23 mouse cellular contexts compared by ENCODE assay signal in genomic region chr11:5253528-5253927, GRCm38 (mm10). TPM values are rescaled to one million over a fixed set of nuclear protein-coding genes. Genes with fewer than 3 reads are reported as not detected.
A peak's percentile ranks its signal among the peaks of the same experiment; 100 is the strongest.
DNase-seq lines count a peak whose midpoint lies in the region; ATAC-seq and TF ChIP-seq lines count a peak whose summit lies in the region.
"Had no signal": no experiment of that assay in that cellular context is flagged by ENCODE, and none has a peak within 500 bp of the region (broad histone marks: within the 10 kb centered on the region; RNA-seq: fewer than 3 reads in every experiment).

No protein-coding gene starts in this region.

- H3K36me3 ChIP-seq in heart, postnatal 0 days (replicated peaks; ENCODE audit: control insufficient read depth, insufficient read depth, low read length), result 0 out of 2 replicates have a peak, but pooled peaks cover 4% of the 10 kb centered on the region
- H3K36me3 ChIP-seq in forebrain, embryonic 12.5 days (replicated peaks), result no peaks in the 10 kb centered on the region
- H3K36me3 ChIP-seq: embryonic facial prominence, embryonic 12.5 days; heart, embryonic 13.5 days; intestine, embryonic 15.5 days; liver, embryonic 13.5 days; lung, embryonic 15.5 days; midbrain, embryonic 13.5 days; neural tube, embryonic 12.5 days had no signal

- TF ChIP-seq CTCF in heart, postnatal 0 days (IDR thresholded peaks at IDR 0.05; ENCODE audit: low read depth), result no peak

- no peaks in the 10 kb centered on the region for H3K27me3 ChIP-seq in heart, postnatal 0 days (ENCODE audit: control insufficient read depth, insufficient read depth, low read length)
- H3K27me3 ChIP-seq in forebrain, embryonic 12.5 days, result no peaks in the 10 kb centered on the region
- H3K27me3 ChIP-seq: embryonic facial prominence, embryonic 12.5 days; heart, embryonic 13.5 days; intestine, embryonic 15.5 days; lung, embryonic 15.5 days; midbrain, embryonic 13.5 days; neural tube, embryonic 12.5 days; Patski had no signal

- ATAC-seq in heart, postnatal 0 days (ENCODE audit: insufficient read depth, low read depth), result no peak
- ATAC-seq in forebrain, embryonic 12.5 days (ENCODE audit: low FRiP score), result no peak
- ATAC-seq: hindbrain, embryonic 16.5 days; intestine, embryonic 15.5 days; midbrain, embryonic 13.5 days; Patski had no signal

- 29% methylated on average over 3 of the region's 3 CpGs for WGBS in heart, postnatal 0 days
- 74% methylated on average over 3 of the region's 3 CpGs for WGBS in forebrain, embryonic 12.5 days

- no peaks in the 10 kb centered on the region for H3K9me3 ChIP-seq in heart, postnatal 0 days (replicated peaks; ENCODE audit: control insufficient read depth, low read length)
- H3K9me3 ChIP-seq in forebrain, embryonic 12.5 days, result no peaks in the 10 kb centered on the region
- H3K9me3 ChIP-seq: embryonic facial prominence, embryonic 12.5 days; heart, embryonic 13.5 days; intestine, embryonic 15.5 days; liver, embryonic 13.5 days; lung, embryonic 15.5 days; megakaryocyte, embryonic 14.5 days; midbrain, embryonic 13.5 days; neural tube, embryonic 12.5 days had no signal

- H3K4me3 ChIP-seq in heart, postnatal 0 days (ENCODE audit: low read depth, low read length), result no peak overlapping the region
- H3K4me3 ChIP-seq in forebrain, embryonic 12.5 days (replicated peaks), result no peak overlapping the region
- H3K4me3 ChIP-seq: embryonic facial prominence, embryonic 12.5 days; heart, embryonic 13.5 days; intestine, embryonic 15.5 days; liver, embryonic 13.5 days; lung, embryonic 15.5 days; megakaryocyte, embryonic 14.5 days; midbrain, embryonic 13.5 days; neural tube, embryonic 12.5 days had no signal

- DNase-seq in heart, postnatal 0 days (ENCODE audit: low spot score), result no peak
- no peak for DNase-seq in heart, adult 8-10 months (ENCODE audit: low spot score)
- DNase-seq in T-cell, adult 2 months (ENCODE audit: low spot score), result peak; percentile 15
- DNase-seq in thymus, postnatal 10 days (ENCODE audit: low spot score in 2 of 2), result peak; percentile 60 to 63
- DNase-seq in kidney, adult 18-20 months, result no peak
- no peak for DNase-seq in testis, postnatal 10 days (ENCODE audit: low spot score)
- DNase-seq: adrenal gland, adult 2 months; cerebellum, adult 18-20 months; cerebellum, postnatal 25 days; kidney, postnatal 36 days; liver, embryonic 13.5 days; lung, postnatal 36 days; right cerebral cortex, postnatal 25 days had no signal

- H3K4me1 ChIP-seq in heart, postnatal 0 days (ENCODE audit: control insufficient read depth, insufficient read depth), result peaks cover 51% of the 10 kb centered on the region
- H3K4me1 ChIP-seq in forebrain, embryonic 12.5 days, result peaks cover 26% of the 10 kb centered on the region

- H3K27ac ChIP-seq in heart, postnatal 0 days (ENCODE audit: low read depth), result peak overlapping the region; percentile 66; the same call in 1 of the 2 replicates
- H3K27ac ChIP-seq in forebrain, embryonic 12.5 days, result no peak overlapping the region
- H3K27ac ChIP-seq: heart, embryonic 13.5 days; intestine, embryonic 15.5 days; liver, embryonic 13.5 days; lung, embryonic 15.5 days; midbrain, embryonic 13.5 days; neural tube, embryonic 12.5 days had no signal

- TF ChIP-seq EP300 in heart, postnatal 0 days (IDR thresholded peaks at IDR 0.05; ENCODE audit: low read depth), result no peak

- no peak overlapping the region for H3K9ac ChIP-seq in heart, postnatal 0 days (replicated peaks; ENCODE audit: low read depth, low read length)
- no peak overlapping the region for H3K9ac ChIP-seq in forebrain, embryonic 12.5 days
- H3K9ac ChIP-seq: embryonic facial prominence, embryonic 12.5 days; heart, embryonic 13.5 days; intestine, embryonic 15.5 days; liver, embryonic 13.5 days; lung, embryonic 15.5 days; midbrain, embryonic 13.5 days; neural tube, embryonic 12.5 days had no signal

- no peak overlapping the region; the same call in 1 of the 2 replicates for H3K4me2 ChIP-seq in heart, postnatal 0 days (ENCODE audit: low read depth, low read length)
- H3K4me2 ChIP-seq in forebrain, embryonic 12.5 days, result no peak overlapping the region
- H3K4me2 ChIP-seq: embryonic facial prominence, embryonic 12.5 days; heart, embryonic 13.5 days; intestine, embryonic 15.5 days; liver, embryonic 13.5 days; lung, embryonic 15.5 days; midbrain, embryonic 13.5 days; neural tube, embryonic 12.5 days had no signal

RNA-seq across cellular contexts. Expression of gene Kremen1, which starts 7.8 kb away (rescaled TPM):
- total RNA-seq in heart, postnatal 0 days (2014; rRNA removed; ENCODE audit: low replicate concordance), result 90.2 and 103 TPM in 2 replicates
- 24.3 and 28.5 TPM in 2 replicates for polyA plus RNA-seq in heart, postnatal 0 days (2015; fragmentation: Nextera tagmentation; extraction: Ambion mirVana)
- 100 to 1,000 TPM in 2 of 4 experiments, 10 to 100 TPM in 2; 86.5 to 107 (median 100) TPM for total RNA-seq in heart, adult 8-10 months (2022)
- polyA plus RNA-seq in forebrain, embryonic 12.5 days (2016; fragmentation: Nextera tagmentation; extraction: Ambion mirVana), result 11.9 and 12.0 TPM in 2 replicates

Comparison
In these comparisons a context has a peak if more than half of its experiments do, and no peak if none do; other contexts are left out.
1. DNase-seq: peak in T-cell, adult 2 months (single experiment) and thymus, postnatal 10 days (2 of 2); none in heart, postnatal 0 days (single experiment), heart, adult 8-10 months (single experiment), kidney, adult 18-20 months (single experiment) and testis, postnatal 10 days (single experiment).